Comparison of ENCODE assay signal across 22 mouse cellular contexts in the genomic region with DNA sequence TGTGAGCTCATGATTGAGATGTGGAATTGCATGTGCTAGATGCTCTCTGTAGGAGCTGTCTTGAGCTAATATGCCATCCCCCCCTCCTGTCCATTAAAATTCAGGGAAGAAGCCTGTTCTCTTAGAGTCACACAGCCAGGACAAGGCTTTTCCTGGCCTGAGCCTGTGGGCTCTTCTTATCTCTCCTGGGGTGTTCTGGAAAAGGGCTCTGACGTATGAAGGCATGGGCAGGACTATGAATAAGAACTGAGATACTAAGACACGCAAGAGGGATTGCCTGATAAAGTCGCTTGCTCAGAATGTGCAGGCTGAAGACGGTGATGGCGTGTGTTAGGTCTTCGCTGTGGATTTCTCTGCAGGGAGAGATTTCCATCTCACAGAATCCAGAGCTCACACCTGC.
"Had no signal": no experiment of that assay in that cellular context is flagged by ENCODE, and none has a peak within 500 bp of the region (broad histone marks: within the 10 kb centered on the region; RNA-seq: fewer than 3 reads in every experiment).

No protein-coding gene starts in this region.

- DNase-seq: kidney, adult 2 months; kidney, postnatal 25 days; layer of hippocampus, adult 9-11 months; liver; lung, adult 18-20 months; lung, postnatal 10 days; lung, postnatal 36 days; retina, postnatal 1 day; right cerebral cortex, postnatal 25 days; spleen, adult 18-20 months; thymus, postnatal 25 days had no signal

- H3K36me3 ChIP-seq: limb, embryonic 10.5 days; liver, embryonic 12.5 days; liver, embryonic 15.5 days; lung, embryonic 15.5 days; midbrain, embryonic 12.5 days; neural tube, embryonic 13.5 days; stomach, embryonic 15.5 days had no signal

- H3K27me3 ChIP-seq: limb, embryonic 13.5 days; liver, embryonic 12.5 days; liver, embryonic 15.5 days; lung, embryonic 15.5 days; megakaryocyte, embryonic 14.5 days; midbrain, embryonic 12.5 days; neural tube, embryonic 13.5 days; stomach, embryonic 15.5 days had no signal

- H3K27ac ChIP-seq: kidney, postnatal 0 days; limb, embryonic 10.5 days; limb, embryonic 13.5 days; liver, embryonic 12.5 days; liver, embryonic 15.5 days; lung, embryonic 15.5 days; midbrain, embryonic 12.5 days; neural tube, embryonic 13.5 days; stomach, embryonic 15.5 days had no signal

- H3K9ac ChIP-seq: limb, embryonic 13.5 days; liver, embryonic 12.5 days; liver, embryonic 15.5 days; lung, embryonic 15.5 days; midbrain, embryonic 12.5 days; neural tube, embryonic 13.5 days; stomach, embryonic 15.5 days had no signal

- H3K4me3 ChIP-seq: limb, embryonic 10.5 days; limb, embryonic 13.5 days; liver, embryonic 12.5 days; liver, embryonic 15.5 days; lung, embryonic 15.5 days; megakaryocyte, embryonic 14.5 days; midbrain, embryonic 12.5 days; myocyte; neural tube, embryonic 13.5 days; stomach, embryonic 15.5 days had no signal

- ATAC-seq: liver, embryonic 12.5 days had no signal

- H3K4me2 ChIP-seq: limb, embryonic 13.5 days; liver, embryonic 12.5 days; liver, embryonic 15.5 days; lung, embryonic 15.5 days; midbrain, embryonic 12.5 days; neural tube, embryonic 13.5 days; stomach, embryonic 15.5 days had no signal

- H3K4me1 ChIP-seq: liver, embryonic 12.5 days; liver, embryonic 15.5 days; lung, embryonic 15.5 days; stomach, embryonic 15.5 days had no signal

- H3K9me3 ChIP-seq: limb, embryonic 10.5 days; limb, embryonic 13.5 days; liver, embryonic 12.5 days; liver, embryonic 15.5 days; lung, embryonic 15.5 days; neural tube, embryonic 13.5 days; stomach, embryonic 15.5 days had no signal
